Mouse (Mus musculus): ENCODE results near the gene Abhd17c. TPM values are rescaled to one million over a fixed set of nuclear protein-coding genes. Genes with fewer than 3 reads are reported as not detected.
A peak's percentile ranks its signal among the peaks of the same experiment; 100 is the strongest.

Gene Abhd17c
- polyA plus RNA-seq, 1 experiment: 98.8 TPM

- peak; percentile 98 for DNase-seq (ENCODE audit: low read depth)
- TF ChIP-seq CTCF (IDR thresholded peaks at IDR 0.05; ENCODE audit: borderline replicate concordance, extremely low read depth, insufficient read depth, insufficient read length) (no peak), POLR2A (IDR thresholded peaks at IDR 0.05; ENCODE audit: borderline replicate concordance, extremely low read depth, insufficient read depth, insufficient read length, poor library complexity, severe bottlenecking) (peak; percentile 84)
Measured at GRCm38 (mm10) chr7:84151960-84152334, 254 bp upstream of the Abhd17c start.

GRCm38 (mm10) chr7:84150361-84151000 is 1.2 kb downstream of the Abhd17c start:
- DNase-seq (ENCODE audit: low read depth): no peak
- TF ChIP-seq POLR2A (IDR thresholded peaks at IDR 0.05; ENCODE audit: borderline replicate concordance, extremely low read depth, insufficient read depth, insufficient read length, poor library complexity, severe bottlenecking): no peak
- TF ChIP-seq CTCF (IDR thresholded peaks at IDR 0.05; ENCODE audit: borderline replicate concordance, extremely low read depth, insufficient read depth, insufficient read length): no peak

GRCm38 (mm10) chr7:84149821-84150220 is 1.9 kb downstream of the Abhd17c start:
- DNase-seq (ENCODE audit: low read depth): no peak
- TF ChIP-seq CTCF (IDR thresholded peaks at IDR 0.05; ENCODE audit: borderline replicate concordance, extremely low read depth, insufficient read depth, insufficient read length): no peak
- no peak for TF ChIP-seq POLR2A (IDR thresholded peaks at IDR 0.05; ENCODE audit: borderline replicate concordance, extremely low read depth, insufficient read depth, insufficient read length, poor library complexity, severe bottlenecking)

GRCm38 (mm10) chr7:84148896-84149295 is 2.8 kb downstream of the Abhd17c start:
- TF ChIP-seq POLR2A (IDR thresholded peaks at IDR 0.05; ENCODE audit: borderline replicate concordance, extremely low read depth, insufficient read depth, insufficient read length, poor library complexity, severe bottlenecking) (no peak), CTCF (IDR thresholded peaks at IDR 0.05; ENCODE audit: borderline replicate concordance, extremely low read depth, insufficient read depth, insufficient read length) (no peak)
- DNase-seq (ENCODE audit: low read depth): no peak

GRCm38 (mm10) chr7:84147746-84148145 is 3.9 kb downstream of the Abhd17c start:
- TF ChIP-seq CTCF (IDR thresholded peaks at IDR 0.05; ENCODE audit: borderline replicate concordance, extremely low read depth, insufficient read depth, insufficient read length) (no peak), POLR2A (IDR thresholded peaks at IDR 0.05; ENCODE audit: borderline replicate concordance, extremely low read depth, insufficient read depth, insufficient read length, poor library complexity, severe bottlenecking) (no peak)
- DNase-seq (ENCODE audit: low read depth): no peak

- DNase-seq (ENCODE audit: low read depth): no peak
- no peak for TF ChIP-seq POLR2A (IDR thresholded peaks at IDR 0.05; ENCODE audit: borderline replicate concordance, extremely low read depth, insufficient read depth, insufficient read length, poor library complexity, severe bottlenecking)
- TF ChIP-seq CTCF (IDR thresholded peaks at IDR 0.05; ENCODE audit: borderline replicate concordance, extremely low read depth, insufficient read depth, insufficient read length): no peak
Measured at GRCm38 (mm10) chr7:84145633-84146032, 6.1 kb downstream of the Abhd17c start.

GRCm38 (mm10) chr7:84142736-84143473 is 8.8 kb downstream of the Abhd17c start:
- no peak for DNase-seq (ENCODE audit: low read depth)
- TF ChIP-seq POLR2A (IDR thresholded peaks at IDR 0.05; ENCODE audit: borderline replicate concordance, extremely low read depth, insufficient read depth, insufficient read length, poor library complexity, severe bottlenecking) (no peak), CTCF (IDR thresholded peaks at IDR 0.05; ENCODE audit: borderline replicate concordance, extremely low read depth, insufficient read depth, insufficient read length) (no peak)

GRCm38 (mm10) chr7:84142196-84142595 is 9.5 kb downstream of the Abhd17c start:
- TF ChIP-seq CTCF (IDR thresholded peaks at IDR 0.05; ENCODE audit: borderline replicate concordance, extremely low read depth, insufficient read depth, insufficient read length) (no peak), POLR2A (IDR thresholded peaks at IDR 0.05; ENCODE audit: borderline replicate concordance, extremely low read depth, insufficient read depth, insufficient read length, poor library complexity, severe bottlenecking) (no peak)
- no peak for DNase-seq (ENCODE audit: low read depth)

- no peak for DNase-seq (ENCODE audit: low read depth)
- TF ChIP-seq CTCF (IDR thresholded peaks at IDR 0.05; ENCODE audit: borderline replicate concordance, extremely low read depth, insufficient read depth, insufficient read length) (no peak), POLR2A (IDR thresholded peaks at IDR 0.05; ENCODE audit: borderline replicate concordance, extremely low read depth, insufficient read depth, insufficient read length, poor library complexity, severe bottlenecking) (no peak)
Measured at GRCm38 (mm10) chr7:84139566-84139965, 12.1 kb downstream of the Abhd17c start.

- TF ChIP-seq CTCF (IDR thresholded peaks at IDR 0.05; ENCODE audit: borderline replicate concordance, extremely low read depth, insufficient read depth, insufficient read length) (no peak), POLR2A (IDR thresholded peaks at IDR 0.05; ENCODE audit: borderline replicate concordance, extremely low read depth, insufficient read depth, insufficient read length, poor library complexity, severe bottlenecking) (no peak)
- DNase-seq (ENCODE audit: low read depth): no peak
Measured at GRCm38 (mm10) chr7:84138731-84139130, 13.0 kb downstream of the Abhd17c start.

GRCm38 (mm10) chr7:84137779-84138178 is 13.9 kb downstream of the Abhd17c start:
- TF ChIP-seq POLR2A (IDR thresholded peaks at IDR 0.05; ENCODE audit: borderline replicate concordance, extremely low read depth, insufficient read depth, insufficient read length, poor library complexity, severe bottlenecking) (no peak), CTCF (IDR thresholded peaks at IDR 0.05; ENCODE audit: borderline replicate concordance, extremely low read depth, insufficient read depth, insufficient read length) (no peak)
- peak; percentile 51 for DNase-seq (ENCODE audit: low read depth)

All from brain, embryonic 14.5 days (tissue).